Mouse (Mus musculus) large intestine, adult 2 months (tissue): ENCODE data around the gene Tex14. TPM values are rescaled to one million over a fixed set of nuclear protein-coding genes. Genes with fewer than 3 reads are reported as not detected.
"Not testable (repeated sequence)": the region's sequence is repeated elsewhere in the genome, so short reads cannot be mapped to it uniquely, and the experiment has no call there.

ENCODE experiments used
- DNase-seq: peaks from one replicate; pipeline ENCODE4 v3.0.0-alpha.2; 2012; ENCODE audit warnings: low read depth, low spot score
- WGBS: fragments of 180-500 bp; shearing (Covaris S2); methylation state at CpG from one replicate; pipeline ENCODE4 v1.1.7; 2018; 5-methylcytosine and 5-hydroxymethylcytosine counted together
- polyA plus RNA-seq: library from polyadenylated mRNA; depleted of rRNA; stranded (reverse); fragments of >200 nt; gene quantifications from 2 replicates; pipeline ENCODE4 v1.2.3, GENCODE M21; 2012

Tex14 gene
- polyA plus RNA-seq, 1 experiment, result 0.12 TPM

- 26% methylated on average over 6 of the region's 6 CpGs for WGBS
- no peak for DNase-seq
Observed at GRCm38 (mm10) chr11:87423551-87424325, 18.9 kb downstream of the Tex14 start.

DNA sequence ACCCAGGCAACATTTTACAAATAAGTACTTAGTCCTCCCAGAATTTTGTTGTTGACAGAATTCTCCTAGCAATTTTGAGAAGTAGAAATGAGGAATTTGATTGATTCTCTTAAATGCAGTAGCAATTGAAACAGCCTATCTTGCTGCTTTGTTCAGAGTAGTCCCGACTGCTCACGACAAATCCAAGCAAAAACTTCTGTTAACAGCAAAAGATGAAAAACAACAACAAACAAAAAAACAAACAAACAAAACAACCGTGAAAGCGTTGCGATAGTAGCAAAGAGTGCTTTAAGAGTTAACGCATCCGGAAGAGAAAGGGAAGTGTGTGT lies 21.2 kb downstream of the Tex14 start:
- WGBS, result under 1% methylated on average over 7 of the region's 7 CpGs
- DNase-seq, result no peak

DNA sequence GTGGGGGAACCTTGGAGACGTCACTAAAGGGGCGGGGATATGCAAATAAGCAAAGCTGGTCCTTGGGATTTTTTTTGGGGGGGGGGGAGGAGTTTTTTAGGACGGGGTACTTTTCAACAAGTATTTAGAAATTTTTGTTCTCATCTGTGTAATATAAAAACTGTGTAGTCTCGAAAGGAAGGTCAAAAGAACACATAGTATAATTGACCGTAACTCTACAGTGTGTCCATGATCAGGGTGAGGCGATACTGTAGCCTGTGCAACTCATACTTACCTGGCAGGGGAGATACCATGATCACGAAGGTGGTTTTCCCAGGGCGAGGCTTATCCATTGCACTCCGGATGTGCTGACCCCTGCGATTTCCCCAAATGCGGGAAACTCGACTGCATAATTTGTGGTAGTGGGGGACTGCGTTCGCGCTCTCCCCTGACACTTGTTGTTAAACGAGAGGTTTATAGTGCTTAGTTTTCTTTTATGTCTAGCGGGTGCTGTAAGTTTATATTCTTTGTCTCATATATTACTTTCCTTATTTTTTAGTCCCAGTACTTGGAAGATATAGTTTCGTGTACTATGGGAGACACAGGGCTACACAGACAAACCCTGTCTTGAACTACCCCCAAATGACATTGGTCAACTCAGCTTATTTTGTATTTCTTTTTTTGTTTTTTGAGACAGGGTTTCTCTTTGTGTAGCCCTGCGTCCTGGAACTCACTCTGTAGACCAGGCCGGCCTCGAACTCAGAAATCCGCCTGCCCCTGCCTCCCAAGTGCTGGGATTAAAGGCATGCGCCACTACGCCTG lies 21.8 kb downstream of the Tex14 start:
- 1% methylated on average over 24 of the region's 24 CpGs for WGBS
- DNase-seq, result peak; percentile 85

DNA sequence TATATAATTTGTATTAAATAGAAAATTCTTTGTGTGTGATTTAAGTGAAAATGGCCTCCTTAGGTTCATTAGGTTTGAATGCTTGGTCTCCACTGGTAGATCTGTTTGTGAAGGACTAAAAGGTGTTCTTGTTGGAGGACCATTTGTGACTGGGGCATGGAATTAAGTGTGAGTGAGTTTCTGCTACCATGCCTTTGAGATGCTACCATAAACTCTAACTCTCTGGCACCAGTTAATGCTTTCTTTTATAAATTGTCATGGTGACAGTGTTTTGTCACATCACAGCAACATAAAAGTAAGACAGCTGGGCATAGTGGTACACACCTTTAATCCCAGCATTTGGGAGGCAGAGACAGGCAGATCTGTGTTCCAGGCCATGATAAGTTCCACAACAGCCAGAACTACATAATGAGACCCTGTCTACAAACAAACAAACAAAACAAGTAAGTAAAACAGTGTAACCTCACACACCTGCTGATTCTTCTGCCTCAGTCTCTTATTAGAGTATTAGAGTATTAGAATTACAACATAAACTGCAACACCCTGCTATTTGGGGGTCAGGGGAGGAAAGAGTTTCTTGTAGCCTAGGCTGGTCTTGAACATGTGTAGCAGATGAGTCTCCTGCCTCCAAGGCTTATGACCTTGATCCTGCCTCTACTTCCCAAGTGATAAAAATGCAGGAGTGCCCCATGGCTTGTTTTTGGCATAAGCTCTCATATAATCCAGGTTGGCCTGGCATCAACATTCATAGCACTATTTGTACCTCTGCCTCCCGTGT lies 22.6 kb downstream of the Tex14 start:
- no peak for DNase-seq
- WGBS, result 16% methylated on average over 1 of the region's 1 CpGs

DNA sequence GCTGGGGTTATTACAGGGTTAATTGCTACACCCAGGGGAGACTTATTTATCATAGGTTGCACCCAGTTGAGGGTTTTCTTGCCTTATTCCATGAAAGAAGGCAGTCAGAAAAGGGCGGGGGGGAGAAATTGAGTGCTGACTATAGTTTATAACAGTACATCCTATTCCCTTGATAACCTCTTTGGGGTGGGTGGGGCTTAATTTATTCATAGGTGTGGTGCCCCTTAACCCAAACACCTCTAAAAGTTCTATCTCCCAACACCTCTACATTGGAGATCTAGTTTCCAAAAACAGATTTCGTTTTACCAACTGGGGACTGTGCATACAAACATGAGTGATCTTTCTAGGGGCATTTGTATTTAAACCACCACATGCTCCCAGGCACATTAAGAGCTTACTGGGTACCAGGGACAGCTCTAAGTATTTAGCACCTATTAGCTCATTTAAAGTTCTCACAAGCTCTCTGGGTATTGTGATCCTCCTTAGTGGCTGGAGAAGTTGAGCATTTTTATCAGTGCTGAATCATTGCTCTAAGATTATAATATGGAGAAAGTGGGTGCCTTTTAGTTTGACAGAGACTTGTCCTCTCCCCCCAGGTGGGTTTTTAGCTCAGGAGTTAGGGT lies 23.3 kb downstream of the Tex14 start:
- DNase-seq, result no peak
- 44% methylated on average over 2 of the region's 2 CpGs for WGBS

GRCm38 (mm10) chr11:87429363-87429762 lies 24.5 kb downstream of the Tex14 start:
- DNase-seq, result no peak
- 83% methylated on average over 4 of the region's 4 CpGs for WGBS

DNA sequence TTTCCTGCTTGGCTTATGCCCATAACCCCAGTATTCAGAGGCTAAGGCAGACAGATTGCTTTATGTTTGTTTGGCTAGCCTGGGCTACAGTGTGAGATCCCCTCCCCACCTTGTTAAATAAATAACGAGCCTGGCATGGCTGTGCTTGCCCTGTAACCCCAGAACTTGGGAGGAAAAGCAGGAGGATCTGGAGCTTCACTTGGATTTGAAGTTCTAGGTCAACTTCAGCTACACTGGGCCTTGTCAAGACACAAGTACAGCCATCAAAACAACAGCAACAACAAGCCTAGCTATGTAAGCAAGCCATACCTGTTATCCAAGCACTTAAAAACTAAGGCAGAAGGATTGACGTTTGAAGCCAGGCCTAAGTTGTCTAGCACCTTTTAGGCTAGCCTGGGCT lies 25.5 kb downstream of the Tex14 start:
- 65% methylated on average over 2 of the region's 2 CpGs for WGBS

GRCm38 (mm10) chr11:87431813-87432212 lies 26.9 kb downstream of the Tex14 start:
- whole genome bisulfite sequencing, result 94% methylated on average over 8 of the region's 8 CpGs
- DNase-seq, result not testable (repeated sequence)

More for the DNA sequence above, 25.5 kb downstream of the Tex14 start:
- no peak for DNase-seq

DNA sequence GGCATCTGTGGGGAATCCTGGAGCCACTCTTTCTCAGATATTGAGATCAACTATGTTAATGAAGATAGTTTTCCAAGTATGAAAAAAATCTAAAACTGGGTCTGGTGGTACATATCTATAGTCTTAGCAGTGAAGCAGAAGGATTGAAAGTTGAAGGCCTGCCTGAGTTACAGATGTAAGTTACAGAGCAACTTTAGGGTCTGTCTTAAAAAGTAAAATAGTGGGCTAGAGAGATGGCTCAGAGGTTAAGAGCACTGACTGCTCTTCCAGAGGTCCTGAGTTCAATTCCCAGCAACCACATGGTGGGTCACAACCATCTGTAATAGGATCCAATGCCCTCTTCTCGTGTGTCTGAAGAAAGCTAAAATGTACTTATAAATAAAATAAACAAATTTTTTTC lies 27.6 kb downstream of the Tex14 start:
- WGBS, result 91% methylated on average over 1 of the region's 1 CpGs
- DNase-seq, result no peak

DNA sequence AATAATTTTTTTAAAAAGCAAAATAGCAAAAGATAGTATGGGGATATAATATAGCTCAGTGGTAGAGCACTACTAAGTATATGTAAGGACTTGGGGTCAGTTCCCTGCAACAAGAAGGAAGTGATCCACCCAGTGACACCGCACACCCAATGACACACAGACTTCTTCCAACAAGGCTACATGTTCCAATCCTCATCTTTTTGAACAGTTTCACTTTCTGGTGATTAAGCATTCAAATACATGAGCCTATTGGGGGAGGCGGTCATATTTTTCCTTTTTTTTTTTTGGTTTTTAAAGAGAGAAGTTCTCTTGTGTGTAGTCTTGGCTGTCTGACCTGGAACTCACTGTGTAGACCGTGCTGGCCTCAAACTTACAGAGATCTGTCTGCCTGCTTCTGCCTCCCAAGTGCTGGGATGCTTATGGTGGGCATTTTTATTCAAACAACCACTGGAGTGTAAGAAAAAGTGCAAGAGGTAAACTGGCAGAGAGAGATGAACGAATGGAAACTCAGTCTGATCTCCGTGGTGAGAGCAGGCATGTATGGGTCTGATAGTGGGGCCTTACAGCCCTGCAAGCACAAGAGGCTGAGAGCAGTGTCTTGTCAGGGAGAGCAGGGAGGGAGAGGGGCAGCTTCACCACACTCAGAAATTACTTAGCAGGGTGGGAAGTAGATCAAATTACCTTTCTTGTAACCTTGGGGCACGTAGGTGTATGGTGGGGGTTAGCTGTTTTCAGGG lies 28.2 kb downstream of the Tex14 start:
- 68% methylated on average over 6 of the region's 6 CpGs for WGBS
- no peak for DNase-seq

GRCm38 (mm10) chr11:87435107-87435506 lies 30.2 kb downstream of the Tex14 start:
- not testable (repeated sequence) for DNase-seq
- WGBS, result 89% methylated on average over 2 of the region's 2 CpGs

GRCm38 (mm10) chr11:87436326-87437232 lies 31.7 kb downstream of the Tex14 start:
- 35% methylated on average over 5 of the region's 5 CpGs for WGBS
- DNase-seq, result no peak

GRCm38 (mm10) chr11:87439796-87440420 lies 35.0 kb downstream of the Tex14 start:
- no peak for DNase-seq
- WGBS, result 85% methylated on average over 10 of the region's 10 CpGs

DNA sequence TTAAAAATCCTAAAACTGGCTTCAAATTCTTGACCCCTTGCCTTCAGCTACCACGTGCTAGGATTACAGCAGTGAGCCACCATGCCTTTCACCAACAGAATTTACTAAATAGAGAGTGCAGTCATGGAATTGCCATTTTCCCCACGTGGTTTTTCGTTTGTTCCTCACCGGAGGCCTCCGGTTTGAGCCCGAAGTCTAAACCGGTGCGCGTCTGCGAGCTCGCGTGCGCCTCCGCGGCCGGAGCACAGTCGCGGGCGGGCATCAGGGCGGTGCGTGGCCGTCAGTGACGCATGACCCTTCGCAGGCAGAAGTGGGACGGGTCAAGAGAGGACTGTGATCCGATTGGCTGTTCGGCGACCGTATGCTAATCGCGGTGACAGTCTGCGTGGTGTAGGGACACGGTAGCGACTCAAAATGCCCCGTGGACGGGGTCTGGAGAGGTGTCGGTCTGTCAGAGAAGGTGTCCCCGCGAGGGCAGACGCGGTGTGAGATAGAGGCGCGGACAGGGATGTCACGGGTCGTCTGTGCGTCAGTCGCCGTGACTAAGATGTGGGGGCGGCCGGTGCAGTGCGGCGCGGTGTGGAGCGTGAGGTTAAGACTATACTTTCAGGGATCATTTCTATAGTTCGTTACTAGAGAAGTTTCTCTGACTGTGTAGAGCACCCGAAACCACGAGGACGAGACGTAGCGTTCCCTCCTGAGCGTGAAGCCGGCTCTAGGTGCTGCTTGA lies 37.9 kb downstream of the Tex14 start:
- not testable (repeated sequence) for DNase-seq
- WGBS, result under 1% methylated on average over 34 of the region's 62 CpGs

- 0% methylated on average over 5 of the region's 5 CpGs for WGBS
- DNase-seq, result no peak
Observed at GRCm38 (mm10) chr11:87443373-87443883, 38.6 kb downstream of the Tex14 start.

DNA sequence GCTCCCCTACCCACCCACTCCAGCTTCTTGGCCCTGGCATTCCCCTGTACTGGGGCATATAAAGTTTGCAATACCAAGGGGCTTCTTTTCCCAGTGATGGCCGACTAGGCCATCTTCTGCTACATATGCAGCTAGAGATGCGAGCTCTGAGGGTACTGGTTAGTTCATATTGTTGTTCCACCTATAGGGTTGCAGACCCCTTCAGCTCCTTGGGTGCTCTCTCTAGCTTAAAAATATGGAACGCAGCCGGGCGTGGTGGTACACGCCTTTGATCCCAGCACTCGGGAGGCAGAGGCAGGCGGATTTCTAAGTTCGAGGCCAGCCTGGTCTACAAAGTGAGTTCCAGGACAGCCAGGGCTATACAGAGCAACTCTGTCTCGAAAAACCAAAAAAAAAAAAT lies 39.2 kb downstream of the Tex14 start:
- 52% methylated on average over 10 of the region's 10 CpGs for WGBS

More for the DNA sequence above, 39.2 kb downstream of the Tex14 start:
- not testable (repeated sequence) for DNase-seq
